Mouse (Mus musculus): Measurements from ENCODE around the gene Gm15013.
"Not testable (repeated sequence)": the region's sequence is repeated elsewhere in the genome, so short reads cannot be mapped to it uniquely, and the experiment has no call there.

The Gm15013 gene

DNA sequence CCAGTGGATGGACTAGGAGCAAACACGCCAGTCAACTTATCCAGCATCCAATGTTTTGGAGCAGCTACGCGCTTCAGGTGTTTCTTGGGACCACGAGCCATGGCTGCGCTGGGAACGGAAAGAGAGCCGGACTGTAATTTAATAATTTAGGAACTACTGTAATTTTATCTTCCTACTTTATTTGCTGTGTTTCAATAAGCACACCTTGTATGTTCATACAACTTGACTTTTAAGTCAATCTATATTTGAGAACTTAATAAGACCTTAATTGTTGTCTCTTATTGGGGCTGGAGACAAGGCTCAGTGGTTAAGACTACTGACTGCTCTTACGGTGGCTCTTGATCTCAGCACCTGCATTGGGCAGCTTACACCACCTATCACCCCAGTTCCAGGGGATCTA, at the start of gene Gm15013:
Gene Gm15013, minus strand, starts transcription at position 101 of the 400 bp plus-strand sequence.
- no peak for DNase-seq (ENCODE audit: low spot score in 2 of 2)

DNA sequence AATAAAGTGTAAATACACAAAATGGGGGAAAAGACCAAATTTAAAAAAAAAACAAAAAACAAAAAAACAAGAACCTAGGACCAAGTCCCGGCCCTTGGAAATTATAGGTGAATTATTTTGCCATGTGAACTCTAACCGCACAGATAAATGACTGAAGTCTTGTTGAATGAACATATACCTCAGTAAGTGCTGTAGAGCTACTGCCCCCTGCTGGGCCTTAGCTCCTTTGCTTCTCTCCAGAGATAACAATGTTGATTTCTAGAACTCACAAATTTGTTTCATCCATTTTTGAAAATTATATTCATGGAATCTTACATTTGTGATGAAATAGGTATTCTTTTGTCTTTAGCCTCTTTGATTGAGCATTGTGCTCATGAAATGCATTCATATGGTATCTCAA, 48.3 kb upstream of the Gm15013 start:
- DNase-seq (ENCODE audit: low spot score in 2 of 2), result peak in 1 of 2 experiments; percentile 45

DNA sequence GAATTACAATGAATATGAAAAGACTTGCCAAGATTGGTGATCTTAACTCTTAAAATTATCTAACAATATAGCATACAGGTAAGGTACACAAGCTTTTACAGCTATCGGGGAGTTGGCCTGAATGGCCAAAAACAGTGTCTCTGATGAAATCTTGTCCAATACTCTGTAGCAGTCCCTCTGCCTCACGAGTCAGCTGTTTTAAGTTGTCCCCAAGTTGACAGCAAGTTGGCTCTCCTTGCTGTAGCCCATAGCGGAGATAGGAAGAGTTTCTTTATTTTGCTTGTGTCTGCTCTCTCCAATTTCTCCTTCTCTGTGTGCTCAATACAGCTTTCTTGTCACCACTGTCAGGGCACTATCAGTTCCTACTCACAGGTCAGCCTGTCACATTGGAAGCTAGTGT, 44.4 kb upstream of the Gm15013 start:
- not testable (repeated sequence) for DNase-seq (ENCODE audit: low spot score in 2 of 2)

DNA sequence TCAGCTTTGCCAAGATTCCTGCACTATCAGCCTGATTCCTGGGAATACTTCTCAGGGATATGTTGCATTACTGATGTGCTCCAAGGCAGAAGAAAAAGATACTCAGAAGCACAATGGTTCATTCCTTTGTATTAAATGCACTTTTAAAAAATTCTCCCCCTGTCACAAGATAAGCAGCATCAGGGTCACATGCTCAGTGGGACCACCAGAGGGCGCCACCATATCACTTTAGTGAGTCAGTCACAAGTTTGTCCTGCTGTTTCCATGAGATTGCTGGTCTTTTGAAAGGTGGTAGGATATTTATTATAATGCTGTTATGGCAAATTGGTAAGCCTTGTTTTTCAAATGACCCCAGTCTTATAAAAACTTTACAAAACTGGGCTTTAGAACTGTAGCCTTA, 37.6 kb upstream of the Gm15013 start:
- peak in 1 of 2 experiments; percentile 2 for DNase-seq (ENCODE audit: low spot score in 2 of 2)

DNA sequence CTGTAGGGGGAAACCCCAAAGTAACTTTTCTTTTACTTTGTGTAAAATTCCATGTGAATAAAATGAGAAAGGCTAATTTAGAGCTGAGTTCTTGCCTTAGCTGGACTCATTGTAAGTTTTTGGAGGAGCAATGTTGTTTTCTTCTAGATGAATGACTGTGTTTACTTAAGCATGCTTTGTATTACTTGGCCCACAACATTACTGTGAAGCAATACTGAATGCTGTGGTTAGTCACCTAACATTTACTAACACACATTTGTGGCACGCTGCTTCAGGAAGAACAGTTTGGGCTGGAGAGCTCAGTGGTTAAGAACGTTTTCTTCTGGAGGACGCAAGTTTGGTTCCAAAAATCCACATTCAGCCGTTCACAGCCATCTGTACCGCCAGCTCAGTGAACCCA, 22.8 kb upstream of the Gm15013 start:
- no peak for DNase-seq (ENCODE audit: low spot score in 2 of 2)

DNA sequence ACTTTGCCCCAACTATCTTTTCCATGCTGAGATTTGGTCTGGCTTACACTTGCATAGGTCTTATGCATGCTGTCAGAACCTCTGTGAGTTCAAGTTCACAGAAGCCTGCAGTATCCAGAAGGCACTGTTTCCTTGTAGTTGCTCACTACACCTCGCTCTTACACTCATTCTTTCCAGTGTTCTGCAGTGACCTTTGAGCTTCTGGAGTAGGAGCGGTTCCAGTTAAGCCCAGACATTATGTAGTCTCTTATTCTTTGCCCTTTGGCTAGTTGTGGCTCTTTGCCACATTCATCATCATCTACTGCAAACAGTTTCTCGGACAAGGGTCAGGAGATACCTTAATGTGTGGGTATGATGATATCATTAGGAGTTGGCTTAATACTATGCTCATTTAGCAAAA, 16.3 kb upstream of the Gm15013 start:
- no peak for DNase-seq (ENCODE audit: low spot score in 2 of 2)

DNA sequence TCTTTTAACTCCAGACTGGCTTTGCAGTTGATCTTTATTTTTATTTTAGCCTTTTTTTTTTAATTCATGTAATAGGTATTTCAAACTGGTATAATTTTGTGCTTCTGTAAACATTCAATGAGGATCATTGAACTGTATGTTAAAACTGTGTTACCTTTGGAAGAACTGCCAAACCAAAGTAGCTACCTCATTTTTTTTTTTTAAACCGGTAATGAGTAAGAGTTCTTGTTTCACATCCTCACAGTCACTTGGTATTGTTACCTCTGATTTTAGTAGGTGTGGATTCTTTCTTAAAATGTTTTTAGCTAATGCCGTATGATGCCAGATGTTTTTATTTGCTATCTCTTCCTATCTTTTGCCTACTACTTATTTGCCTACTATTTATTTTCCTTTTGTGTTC, 8.1 kb upstream of the Gm15013 start:
- no peak for DNase-seq (ENCODE audit: low spot score in 2 of 2)

DNA sequence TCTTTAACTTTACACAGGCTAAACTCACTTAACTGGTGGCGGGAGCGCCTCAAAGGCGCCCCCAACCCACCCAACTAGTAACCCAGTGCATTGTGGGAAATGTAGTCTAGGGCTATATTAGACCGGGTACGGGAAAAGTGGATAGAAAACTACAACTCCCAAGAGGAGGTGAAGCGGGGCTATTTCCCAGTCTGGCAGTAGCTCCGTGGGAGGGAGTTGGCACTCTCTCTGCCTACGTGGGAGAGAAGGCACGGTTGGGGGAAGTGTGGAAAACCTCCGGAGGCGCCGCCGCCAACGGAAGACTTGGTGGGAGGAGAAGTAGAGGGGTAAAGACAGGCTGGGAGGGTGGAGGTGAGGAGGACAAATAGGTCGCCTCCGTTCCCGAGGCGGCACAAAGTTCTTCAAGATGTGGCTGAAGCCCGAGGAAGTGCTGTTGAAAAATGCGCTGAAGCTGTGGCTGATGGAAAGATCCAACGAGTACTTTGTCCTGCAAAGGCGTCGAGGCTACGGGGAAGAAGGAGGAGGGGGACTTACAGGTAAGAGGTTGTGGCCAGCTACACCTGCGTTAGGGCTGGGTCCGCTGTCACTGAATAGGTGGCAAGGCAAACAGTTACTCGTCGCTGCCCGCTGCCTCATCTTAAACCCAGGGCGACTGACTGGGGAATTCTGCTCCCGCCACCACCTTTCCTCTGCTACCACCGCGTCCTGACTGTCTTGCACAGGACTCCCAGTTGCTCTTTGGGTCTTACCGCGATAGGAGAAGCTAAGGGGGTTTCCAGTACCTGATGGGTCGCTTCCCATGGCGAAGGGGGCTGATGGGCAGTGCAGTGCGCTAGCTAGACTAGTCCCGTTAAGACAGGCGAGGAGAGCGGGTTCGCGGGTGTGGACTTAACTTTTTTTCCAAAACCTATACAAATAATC, 29.2 kb downstream of the Gm15013 start, which contains the start of gene Tbc1d8b:
Gene Tbc1d8b, plus strand, starts transcription at position 222 of the 921 bp plus-strand sequence.
- peak; percentile 44 to 73 for DNase-seq (ENCODE audit: low spot score in 2 of 2)

DNA sequence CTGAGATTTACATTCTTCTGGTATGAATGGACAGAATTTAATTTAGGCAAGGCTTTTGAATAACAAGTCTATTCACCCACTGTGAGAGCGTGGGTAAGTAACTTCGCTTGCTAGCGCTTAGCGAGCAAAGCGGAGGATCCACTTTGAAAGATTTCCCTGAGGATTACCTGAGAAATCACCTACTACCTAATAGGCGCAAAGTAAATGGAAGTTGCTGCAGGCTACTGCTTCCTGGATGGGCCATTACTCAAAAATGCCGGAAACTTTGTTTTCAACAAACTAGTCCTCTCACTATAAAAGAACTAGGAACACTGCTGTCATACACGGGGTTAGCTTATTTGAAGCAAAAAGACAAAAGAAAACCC, 29.9 kb downstream of the Gm15013 start:
- DNase-seq (ENCODE audit: low spot score in 2 of 2), result no peak

DNA sequence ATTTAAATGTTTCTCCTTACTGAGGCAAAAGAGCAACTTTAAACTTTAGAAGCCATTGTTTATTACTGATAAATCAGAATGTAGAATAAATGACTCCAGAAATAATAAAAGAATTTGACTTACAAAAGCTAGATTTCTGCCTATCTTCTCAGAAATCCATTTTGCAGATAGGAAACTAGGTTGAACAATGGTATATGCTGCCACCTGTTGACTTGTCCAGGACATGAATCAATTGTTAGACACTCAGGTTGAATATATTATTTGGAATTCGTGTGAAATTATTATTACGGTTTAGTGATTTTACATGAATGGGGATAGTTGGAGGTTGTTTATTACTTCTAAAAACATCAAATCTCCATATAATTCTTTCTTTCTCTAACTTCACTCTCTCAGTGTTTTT, 48.5 kb downstream of the Gm15013 start:
- no peak for DNase-seq (ENCODE audit: low spot score in 2 of 2)

Measured in left cerebral cortex, adult 9 months (tissue).